Mouse (Mus musculus): Measurements from ENCODE around the gene Prkg1. TPM values are rescaled to one million over a fixed set of nuclear protein-coding genes. Genes with fewer than 3 reads are reported as not detected.

Gene Prkg1
- total and polyA plus RNA-seq, 3 experiments: 1.0 to 29.0 (median 22.9) TPM

DNA sequence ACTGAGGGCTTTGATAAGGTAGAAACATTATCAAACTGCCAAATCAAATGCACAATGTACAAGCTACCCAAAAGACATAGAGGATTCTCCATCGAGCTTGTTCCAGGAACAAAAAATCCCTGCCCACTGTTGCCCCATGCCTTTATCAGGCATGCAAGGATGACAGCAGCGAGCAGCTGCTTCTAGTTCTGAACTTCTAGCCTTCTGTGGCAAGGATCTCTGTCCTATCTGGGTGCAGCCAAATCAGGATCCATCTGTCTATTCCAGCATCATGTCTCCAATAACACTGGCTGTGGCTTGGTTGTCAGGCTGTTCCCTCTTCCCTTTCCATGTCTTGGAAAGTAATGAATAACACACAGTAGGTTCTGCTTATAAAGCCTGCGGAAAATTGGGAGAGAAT is 640.2 kb downstream of the Prkg1 start:
- DNase-seq (ENCODE audit: low spot score): no peak
- no peak for ATAC-seq (ENCODE audit: extremely low read depth, insufficient number of reproducible peaks, low FRiP score, poor library complexity, severe bottlenecking)

DNA sequence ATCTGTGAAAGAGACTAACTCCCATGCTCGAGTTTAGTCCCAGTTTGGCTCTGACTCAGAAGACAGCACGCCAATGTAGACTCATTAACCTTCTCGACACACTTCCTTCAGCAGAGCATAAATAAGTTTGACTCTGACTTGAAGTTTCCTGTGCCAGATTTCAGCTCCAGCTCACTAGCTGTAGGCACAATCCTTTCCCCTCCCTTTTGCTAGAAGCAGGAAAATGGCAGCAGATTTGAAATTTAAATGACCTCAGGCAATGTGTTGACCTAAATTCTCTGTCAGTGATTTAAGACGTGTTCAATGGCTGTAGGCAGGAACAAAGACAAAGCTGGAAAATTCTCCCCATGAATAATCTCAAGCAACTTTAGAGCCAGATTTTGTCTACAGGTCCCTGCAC is 650.1 kb downstream of the Prkg1 start:
- TF ChIP-seq CTCF (IDR thresholded peaks at IDR 0.05; ENCODE audit: low read depth, low read length): no peak
- no peak for TF ChIP-seq POLR2AphosphoS5 (IDR thresholded peaks at IDR 0.05; ENCODE audit: insufficient replicate concordance, low read depth, low read length)
- no peak for TF ChIP-seq GATA1 (IDR thresholded peaks at IDR 0.05; ENCODE audit: borderline replicate concordance, low read length)
- no peak for ATAC-seq (ENCODE audit: extremely low read depth, insufficient number of reproducible peaks, low FRiP score, poor library complexity, severe bottlenecking)

More for the DNA sequence above, 640.2 kb downstream of the Prkg1 start:
- Histone ChIP-seq H3K9me3 (replicated peaks) (no peaks in the 10 kb centered on the region), H3K4me1 (ENCODE audit: insufficient read depth, low read depth, low read length) (no peaks in the 10 kb centered on the region; the same call in 1 of the 2 replicates), H3K36me3 (replicated peaks) (no peaks in the 10 kb centered on the region), H3K4me3 (ENCODE audit: low read depth, low read length) (no peak overlapping the region), H3K27me3 (ENCODE audit: insufficient read depth, low read length) (0 out of 2 replicates have a peak, but pooled peaks cover 2% of the 10 kb centered on the region)
- TF ChIP-seq POLR2AphosphoS5 (IDR thresholded peaks at IDR 0.05; ENCODE audit: insufficient replicate concordance, low read depth, low read length): no peak
- no peak for TF ChIP-seq GATA1 (IDR thresholded peaks at IDR 0.05; ENCODE audit: borderline replicate concordance, low read length)
- TF ChIP-seq CTCF (IDR thresholded peaks at IDR 0.05; ENCODE audit: low read depth, low read length): no peak
- TF ChIP-seq TAL1 (conservative IDR thresholded peaks at IDR 0.05; ENCODE audit: low read depth, low read length): no peak
- no peak for TF ChIP-seq GATA2 (IDR thresholded peaks at IDR 0.05; ENCODE audit: borderline replicate concordance, low read depth, low read length)

DNA sequence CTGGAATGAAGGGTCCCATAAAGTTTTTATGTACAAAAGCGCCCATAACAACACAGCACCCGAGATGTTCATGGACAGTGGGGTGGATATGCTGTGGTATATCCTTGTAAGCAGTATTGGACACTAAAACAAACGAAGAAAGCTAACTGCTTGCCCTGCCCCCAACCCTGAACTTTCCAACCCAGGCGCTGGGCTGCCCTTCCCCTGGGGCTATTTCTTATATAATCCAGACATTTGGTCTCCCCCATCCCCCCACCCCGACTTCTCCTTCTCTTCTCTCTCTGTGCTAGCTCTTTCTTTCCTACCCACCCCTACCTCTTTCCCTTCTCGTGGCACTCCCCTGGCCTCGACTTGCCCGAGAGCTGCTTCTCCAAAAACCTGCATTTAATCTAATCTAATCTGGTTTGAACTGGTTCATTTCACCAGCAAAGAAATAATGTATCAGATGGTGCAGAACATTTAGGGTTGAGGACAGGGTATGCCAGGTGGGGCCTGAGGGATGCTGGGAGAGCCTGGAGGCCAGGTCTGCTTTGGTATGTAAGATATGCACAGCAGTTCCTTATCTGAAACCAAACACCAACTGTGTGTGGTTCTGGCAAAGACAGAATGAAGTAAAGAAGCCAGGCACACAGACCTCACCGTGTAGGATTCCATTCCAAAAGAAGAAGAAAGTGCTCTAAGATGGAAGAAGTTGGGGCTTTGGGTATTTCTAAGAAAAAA is 657.8 kb downstream of the Prkg1 start:
- TF ChIP-seq CTCF (IDR thresholded peaks at IDR 0.05; ENCODE audit: low read depth, low read length) (no peak), TAL1 (conservative IDR thresholded peaks at IDR 0.05; ENCODE audit: low read depth, low read length) (peak; percentile 38; the same call in 1 of the 2 replicates)
- Histone ChIP-seq H3K36me3 (replicated peaks) (no peaks in the 10 kb centered on the region), H3K4me1 (ENCODE audit: insufficient read depth, low read depth, low read length) (peaks cover 38% of the 10 kb centered on the region), H3K4me3 (ENCODE audit: low read depth, low read length) (no peak overlapping the region; the same call in 1 of the 2 replicates), H3K9me3 (replicated peaks) (no peaks in the 10 kb centered on the region), H3K27me3 (ENCODE audit: insufficient read depth, low read length) (no peaks in the 10 kb centered on the region)
- DNase-seq (ENCODE audit: low spot score) (no peak), ATAC-seq (ENCODE audit: extremely low read depth, insufficient number of reproducible peaks, low FRiP score, poor library complexity, severe bottlenecking) (peak; percentile 52)

More for the DNA sequence above, 650.1 kb downstream of the Prkg1 start:
- no peak for DNase-seq (ENCODE audit: low spot score)
- Histone ChIP-seq H3K9me3 (replicated peaks) (no peaks in the 10 kb centered on the region), H3K4me3 (ENCODE audit: low read depth, low read length) (no peak overlapping the region), H3K4me1 (ENCODE audit: insufficient read depth, low read depth, low read length) (peaks cover 2% of the 10 kb centered on the region; the same call in 1 of the 2 replicates), H3K27me3 (ENCODE audit: insufficient read depth, low read length) (no peaks in the 10 kb centered on the region), H3K36me3 (replicated peaks) (no peaks in the 10 kb centered on the region)

DNA sequence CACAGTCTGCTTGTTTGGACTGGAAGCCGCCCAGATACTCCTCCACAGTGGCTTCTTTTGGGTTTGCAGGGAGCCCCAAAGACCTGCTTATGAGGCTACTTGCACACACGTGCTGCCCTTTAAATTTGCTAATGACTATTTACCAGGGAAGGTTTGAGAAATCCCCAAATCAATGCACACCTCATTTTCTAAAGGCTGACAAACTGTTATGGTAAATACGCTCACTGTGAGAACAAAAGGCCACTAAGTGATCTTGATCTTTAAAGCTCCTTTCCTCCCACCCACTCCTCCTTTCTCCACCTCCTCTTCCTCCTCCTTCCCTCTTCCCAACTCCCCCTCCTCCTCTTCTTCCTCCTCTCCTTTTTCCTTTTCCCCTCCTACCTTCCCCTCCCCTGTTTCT is 658.8 kb downstream of the Prkg1 start:
- Histone ChIP-seq H3K27me3 (ENCODE audit: insufficient read depth, low read length) (no peaks in the 10 kb centered on the region), H3K4me3 (ENCODE audit: low read depth, low read length) (no peak overlapping the region; the same call in 1 of the 2 replicates), H3K9me3 (replicated peaks) (no peaks in the 10 kb centered on the region), H3K36me3 (replicated peaks) (no peaks in the 10 kb centered on the region), H3K4me1 (ENCODE audit: insufficient read depth, low read depth, low read length) (peaks cover 38% of the 10 kb centered on the region)
- ATAC-seq (ENCODE audit: extremely low read depth, insufficient number of reproducible peaks, low FRiP score, poor library complexity, severe bottlenecking) (no peak), DNase-seq (ENCODE audit: low spot score) (no peak)
- TF ChIP-seq GATA2 (IDR thresholded peaks at IDR 0.05; ENCODE audit: borderline replicate concordance, low read depth, low read length): no peak
- TF ChIP-seq GATA1 (IDR thresholded peaks at IDR 0.05; ENCODE audit: borderline replicate concordance, low read length): no peak
- TF ChIP-seq CTCF (IDR thresholded peaks at IDR 0.05; ENCODE audit: low read depth, low read length): no peak
- TF ChIP-seq POLR2AphosphoS5 (IDR thresholded peaks at IDR 0.05; ENCODE audit: insufficient replicate concordance, low read depth, low read length): no peak
- no peak for TF ChIP-seq TAL1 (conservative IDR thresholded peaks at IDR 0.05; ENCODE audit: low read depth, low read length)

DNA sequence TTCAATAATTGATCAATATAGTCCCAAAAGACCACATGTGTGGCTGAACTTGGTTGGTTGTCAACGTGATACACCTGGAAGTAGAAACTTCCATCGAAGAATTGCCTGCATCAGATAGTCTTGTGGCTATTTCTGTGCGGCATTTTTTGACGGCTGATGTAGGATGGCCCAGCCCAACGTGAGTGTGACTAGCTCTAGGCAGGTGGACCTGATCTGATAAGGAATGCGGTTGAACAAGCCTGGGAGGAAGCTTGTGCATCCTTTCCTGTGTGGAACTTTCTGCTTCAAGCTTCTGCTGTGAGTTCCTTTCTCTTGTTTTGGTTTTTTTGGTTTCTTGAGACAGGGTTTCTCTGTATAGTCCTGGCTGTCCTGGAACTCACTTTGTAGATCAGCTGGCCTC is 660.1 kb downstream of the Prkg1 start:
- Histone ChIP-seq H3K27me3 (ENCODE audit: insufficient read depth, low read length) (no peaks in the 10 kb centered on the region), H3K9me3 (replicated peaks) (no peaks in the 10 kb centered on the region), H3K36me3 (replicated peaks) (no peaks in the 10 kb centered on the region), H3K4me3 (ENCODE audit: low read depth, low read length) (no peak overlapping the region), H3K4me1 (ENCODE audit: insufficient read depth, low read depth, low read length) (peaks cover 38% of the 10 kb centered on the region)
- DNase-seq (ENCODE audit: low spot score) (no peak), ATAC-seq (ENCODE audit: extremely low read depth, insufficient number of reproducible peaks, low FRiP score, poor library complexity, severe bottlenecking) (peak; percentile 66)
- TF ChIP-seq GATA2 (IDR thresholded peaks at IDR 0.05; ENCODE audit: borderline replicate concordance, low read depth, low read length): no peak
- TF ChIP-seq GATA1 (IDR thresholded peaks at IDR 0.05; ENCODE audit: borderline replicate concordance, low read length): no peak
- TF ChIP-seq CTCF (IDR thresholded peaks at IDR 0.05; ENCODE audit: low read depth, low read length): no peak
- TF ChIP-seq TAL1 (conservative IDR thresholded peaks at IDR 0.05; ENCODE audit: low read depth, low read length): peak; percentile 35; the same call in 1 of the 2 replicates

DNA sequence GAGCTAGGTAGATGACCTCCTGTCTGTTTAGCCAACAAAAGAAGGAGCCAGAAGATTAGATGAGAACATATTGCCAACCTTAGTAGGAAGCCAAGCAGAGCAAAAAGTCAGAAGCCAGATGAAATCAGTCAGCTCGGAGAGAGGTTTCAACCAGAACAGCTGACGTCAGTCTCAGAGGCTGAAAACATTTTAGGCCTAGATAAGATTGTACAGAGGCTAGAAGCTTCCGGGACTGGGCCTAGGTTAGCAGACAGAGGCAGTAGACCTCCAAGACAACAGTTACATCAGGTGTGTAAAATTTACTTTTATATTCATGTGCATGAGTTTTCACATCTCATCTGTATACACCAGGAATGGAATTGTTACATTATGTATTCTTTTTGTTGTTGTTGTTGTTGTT is 665.5 kb downstream of the Prkg1 start:
- Histone ChIP-seq H3K9me3 (replicated peaks) (no peaks in the 10 kb centered on the region), H3K36me3 (replicated peaks) (no peaks in the 10 kb centered on the region), H3K4me1 (ENCODE audit: insufficient read depth, low read depth, low read length) (peaks cover 15% of the 10 kb centered on the region), H3K27me3 (ENCODE audit: insufficient read depth, low read length) (no peaks in the 10 kb centered on the region), H3K4me3 (ENCODE audit: low read depth, low read length) (no peak overlapping the region)
- no peak for DNase-seq (ENCODE audit: low spot score)
- TF ChIP-seq CTCF (IDR thresholded peaks at IDR 0.05; ENCODE audit: low read depth, low read length): no peak
- TF ChIP-seq TAL1 (conservative IDR thresholded peaks at IDR 0.05; ENCODE audit: low read depth, low read length): no peak
- no peak for TF ChIP-seq POLR2AphosphoS5 (IDR thresholded peaks at IDR 0.05; ENCODE audit: insufficient replicate concordance, low read depth, low read length)
- no peak for TF ChIP-seq GATA1 (IDR thresholded peaks at IDR 0.05; ENCODE audit: borderline replicate concordance, low read length)
- no peak for TF ChIP-seq GATA2 (IDR thresholded peaks at IDR 0.05; ENCODE audit: borderline replicate concordance, low read depth, low read length)
- ATAC-seq (ENCODE audit: extremely low read depth, insufficient number of reproducible peaks, low FRiP score, poor library complexity, severe bottlenecking): no peak
